Mouse (Mus musculus) c-Kit-negative CD71-positive TER-119-positive erythroid progenitor cells, embryonic 14.5 days (primary cell): ENCODE measurements around the gene Dcp1a.
A peak's percentile ranks its signal among the peaks of the same experiment; 100 is the strongest.

ENCODE experiments used
- DNase-seq: peaks from one replicate; pipeline ENCODE4 v3.0.0-alpha.2; 2013; ENCODE audit warnings: low read depth, low spot score

Dcp1a gene

GRCm38 (mm10) chr14:30559321-30559850 lies 80.1 kb downstream of the Dcp1a start:
- DNase-seq: no peak

GRCm38 (mm10) chr14:30560803-30561389 lies 81.6 kb downstream of the Dcp1a start:
- no peak for DNase-seq

- DNase-seq: peak; percentile 63
These were observed 82.3 kb downstream of the Dcp1a start for GRCm38 (mm10) chr14:30561470-30562187.

- no peak for DNase-seq
These were observed 83.0 kb downstream of the Dcp1a start for GRCm38 (mm10) chr14:30562343-30562742.

GRCm38 (mm10) chr14:30564451-30564850 lies 85.1 kb downstream of the Dcp1a start:
- DNase-seq: peak; percentile 87

GRCm38 (mm10) chr14:30566317-30566716 lies 87.0 kb downstream of the Dcp1a start:
- DNase-seq: no peak

GRCm38 (mm10) chr14:30568016-30568415 lies 88.7 kb downstream of the Dcp1a start:
- no peak for DNase-seq

- DNase-seq: no peak
These were observed 91.0 kb downstream of the Dcp1a start for GRCm38 (mm10) chr14:30570303-30570702.

- no peak for DNase-seq
These were observed 92.9 kb downstream of the Dcp1a start for GRCm38 (mm10) chr14:30572253-30572652.

- DNase-seq: no peak
These were observed 93.9 kb downstream of the Dcp1a start for GRCm38 (mm10) chr14:30573235-30573634.

- peak; percentile 65 for DNase-seq
These were observed 94.7 kb downstream of the Dcp1a start for GRCm38 (mm10) chr14:30573983-30574584.

GRCm38 (mm10) chr14:30575791-30576190 lies 96.5 kb downstream of the Dcp1a start:
- no peak for DNase-seq

- DNase-seq: no peak
These were observed 96.9 kb downstream of the Dcp1a start for GRCm38 (mm10) chr14:30576260-30576659.
